Mouse (Mus musculus): ENCODE measurements at regions not wholly inside any gene's neighbourhood (a gene's known extent, or its start where the extent isn't known, plus 50 kb on each side); places are given as distances from the start of the nearest gene placed in this dataset.

GRCm38 (mm10) chr6:147953753-147954152 lies 93.3 kb upstream of the Far2 start:
- TF ChIP-seq POLR2A (IDR thresholded peaks at IDR 0.05; ENCODE audit: insufficient read depth, low read depth, low read length), result no peak
- TF ChIP-seq CTCF (IDR thresholded peaks at IDR 0.05; ENCODE audit: insufficient read depth, low read depth, low read length), result no peak
- no peaks in the 10 kb centered on the region for H3K4me1 ChIP-seq (ENCODE audit: control insufficient read depth, insufficient read depth, low read length)
- WGBS, result 76% methylated on average over 7 of the region's 7 CpGs
- no peak overlapping the region for H3K4me3 ChIP-seq (ENCODE audit: insufficient read depth, low read depth, low read length)
- no peak overlapping the region for H3K27ac ChIP-seq (ENCODE audit: insufficient read depth, low read depth, low read length)

- H3K4me3 ChIP-seq (ENCODE audit: insufficient read depth, low read depth, low read length), result no peak overlapping the region
- no peak overlapping the region for H3K27ac ChIP-seq (ENCODE audit: insufficient read depth, low read depth, low read length)
- H3K4me1 ChIP-seq (ENCODE audit: control insufficient read depth, insufficient read depth, low read length), result no peaks in the 10 kb centered on the region
- TF ChIP-seq CTCF (IDR thresholded peaks at IDR 0.05; ENCODE audit: insufficient read depth, low read depth, low read length) (no peak), POLR2A (IDR thresholded peaks at IDR 0.05; ENCODE audit: insufficient read depth, low read depth, low read length) (no peak)
- 93% methylated on average over 1 of the region's 1 CpGs for WGBS
Measured at GRCm38 (mm10) chr6:147954253-147954652, 92.8 kb upstream of the Far2 start.

GRCm38 (mm10) chr6:147954967-147955830 lies 91.9 kb upstream of the Far2 start:
- 63% methylated on average over 7 of the region's 7 CpGs for WGBS
- TF ChIP-seq CTCF (IDR thresholded peaks at IDR 0.05; ENCODE audit: insufficient read depth, low read depth, low read length) (no peak), POLR2A (IDR thresholded peaks at IDR 0.05; ENCODE audit: insufficient read depth, low read depth, low read length) (no peak)

GRCm38 (mm10) chr6:147964739-147965138 lies 82.3 kb upstream of the Far2 start:
- H3K4me3 ChIP-seq (ENCODE audit: insufficient read depth, low read depth, low read length), result no peak overlapping the region
- no peak for TF ChIP-seq CTCF (IDR thresholded peaks at IDR 0.05; ENCODE audit: insufficient read depth, low read depth, low read length)
- TF ChIP-seq POLR2A (IDR thresholded peaks at IDR 0.05; ENCODE audit: insufficient read depth, low read depth, low read length), result no peak
- 69% methylated on average over 4 of the region's 4 CpGs for WGBS
- no peaks in the 10 kb centered on the region for H3K4me1 ChIP-seq (ENCODE audit: control insufficient read depth, insufficient read depth, low read length)
- H3K27ac ChIP-seq (ENCODE audit: insufficient read depth, low read depth, low read length), result no peak overlapping the region

More at GRCm38 (mm10) chr6:147954967-147955830, 91.9 kb upstream of the Far2 start:
- Histone ChIP-seq H3K4me3 (ENCODE audit: insufficient read depth, low read depth, low read length) (no peak overlapping the region), H3K27ac (ENCODE audit: insufficient read depth, low read depth, low read length) (no peak overlapping the region), H3K4me1 (ENCODE audit: control insufficient read depth, insufficient read depth, low read length) (no peaks in the 10 kb centered on the region)

GRCm38 (mm10) chr6:147970162-147970608 lies 76.9 kb upstream of the Far2 start:
- H3K4me1 ChIP-seq (ENCODE audit: control insufficient read depth, insufficient read depth, low read length), result no peaks in the 10 kb centered on the region
- WGBS, result 93% methylated on average over 2 of the region's 2 CpGs
- no peak overlapping the region for H3K27ac ChIP-seq (ENCODE audit: insufficient read depth, low read depth, low read length)
- TF ChIP-seq CTCF (IDR thresholded peaks at IDR 0.05; ENCODE audit: insufficient read depth, low read depth, low read length), result no peak
- TF ChIP-seq POLR2A (IDR thresholded peaks at IDR 0.05; ENCODE audit: insufficient read depth, low read depth, low read length), result no peak
- no peak overlapping the region for H3K4me3 ChIP-seq (ENCODE audit: insufficient read depth, low read depth, low read length)

- 49% methylated on average over 1 of the region's 1 CpGs for WGBS
- H3K27ac ChIP-seq (ENCODE audit: insufficient read depth, low read depth, low read length), result no peak overlapping the region
- H3K4me1 ChIP-seq (ENCODE audit: control insufficient read depth, insufficient read depth, low read length), result no peaks in the 10 kb centered on the region
- TF ChIP-seq POLR2A (IDR thresholded peaks at IDR 0.05; ENCODE audit: insufficient read depth, low read depth, low read length), result no peak
- no peak for TF ChIP-seq CTCF (IDR thresholded peaks at IDR 0.05; ENCODE audit: insufficient read depth, low read depth, low read length)
- no peak overlapping the region for H3K4me3 ChIP-seq (ENCODE audit: insufficient read depth, low read depth, low read length)
Measured at GRCm38 (mm10) chr6:147972552-147972951, 74.5 kb upstream of the Far2 start.

GRCm38 (mm10) chr6:147973059-147973458 lies 74.0 kb upstream of the Far2 start:
- Histone ChIP-seq H3K4me1 (ENCODE audit: control insufficient read depth, insufficient read depth, low read length) (no peaks in the 10 kb centered on the region), H3K27ac (ENCODE audit: insufficient read depth, low read depth, low read length) (no peak overlapping the region), H3K4me3 (ENCODE audit: insufficient read depth, low read depth, low read length) (no peak overlapping the region)
- 86% methylated on average over 2 of the region's 2 CpGs for WGBS
- TF ChIP-seq POLR2A (IDR thresholded peaks at IDR 0.05; ENCODE audit: insufficient read depth, low read depth, low read length), result no peak
- no peak for TF ChIP-seq CTCF (IDR thresholded peaks at IDR 0.05; ENCODE audit: insufficient read depth, low read depth, low read length)

GRCm38 (mm10) chr6:147975917-147976316 lies 71.1 kb upstream of the Far2 start:
- no peak overlapping the region for H3K4me3 ChIP-seq (ENCODE audit: insufficient read depth, low read depth, low read length)
- no peaks in the 10 kb centered on the region for H3K4me1 ChIP-seq (ENCODE audit: control insufficient read depth, insufficient read depth, low read length)
- 61% methylated on average over 1 of the region's 1 CpGs for WGBS
- TF ChIP-seq CTCF (IDR thresholded peaks at IDR 0.05; ENCODE audit: insufficient read depth, low read depth, low read length), result no peak
- TF ChIP-seq POLR2A (IDR thresholded peaks at IDR 0.05; ENCODE audit: insufficient read depth, low read depth, low read length), result no peak
- no peak overlapping the region for H3K27ac ChIP-seq (ENCODE audit: insufficient read depth, low read depth, low read length)

GRCm38 (mm10) chr6:147989381-147989780 lies 57.7 kb upstream of the Far2 start:
- Histone ChIP-seq H3K4me3 (ENCODE audit: insufficient read depth, low read depth, low read length) (no peak overlapping the region), H3K27ac (ENCODE audit: insufficient read depth, low read depth, low read length) (no peak overlapping the region), H3K4me1 (ENCODE audit: control insufficient read depth, insufficient read depth, low read length) (no peaks in the 10 kb centered on the region)
- TF ChIP-seq POLR2A (IDR thresholded peaks at IDR 0.05; ENCODE audit: insufficient read depth, low read depth, low read length) (no peak), CTCF (IDR thresholded peaks at IDR 0.05; ENCODE audit: insufficient read depth, low read depth, low read length) (no peak)
- 84% methylated on average over 4 of the region's 4 CpGs for WGBS
